Mouse (Mus musculus): ENCODE results near the gene Camta2.

The Camta2 gene

GRCm38 (mm10) chr11:70664741-70665140 lies 23.2 kb downstream of the Camta2 start:
- DNase-seq (ENCODE audit: low spot score in 2 of 2), result no peak

- DNase-seq (ENCODE audit: low spot score in 2 of 2), result no peak
These were observed 23.9 kb downstream of the Camta2 start for GRCm38 (mm10) chr11:70663957-70664356.

- DNase-seq (ENCODE audit: low spot score in 2 of 2), result no peak
These were observed 24.8 kb downstream of the Camta2 start for GRCm38 (mm10) chr11:70663101-70663500.

DNA sequence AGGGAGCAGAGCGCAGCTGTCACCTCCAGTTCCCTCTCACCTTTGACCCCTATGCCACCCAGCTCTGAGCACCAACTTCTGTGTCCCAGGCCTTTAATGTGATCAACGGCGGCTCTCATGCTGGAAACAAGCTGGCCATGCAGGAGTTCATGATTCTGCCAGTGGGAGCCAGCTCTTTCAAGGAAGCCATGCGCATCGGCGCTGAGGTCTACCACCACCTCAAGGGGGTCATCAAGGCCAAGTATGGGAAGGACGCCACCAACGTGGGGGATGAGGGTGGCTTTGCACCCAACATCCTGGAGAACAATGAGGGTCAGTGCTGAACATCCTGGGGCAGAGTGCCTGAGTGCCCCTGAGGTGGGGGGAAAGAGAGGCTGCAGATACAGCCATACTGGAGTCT lies 27.3 kb downstream of the Camta2 start:
- no peak for DNase-seq (ENCODE audit: low spot score in 2 of 2)

GRCm38 (mm10) chr11:70658942-70659341 lies 29.0 kb downstream of the Camta2 start:
- DNase-seq (ENCODE audit: low spot score in 2 of 2), result no peak

- no peak for DNase-seq (ENCODE audit: low spot score in 2 of 2)
These were observed 29.4 kb downstream of the Camta2 start for GRCm38 (mm10) chr11:70658521-70658920.

DNA sequence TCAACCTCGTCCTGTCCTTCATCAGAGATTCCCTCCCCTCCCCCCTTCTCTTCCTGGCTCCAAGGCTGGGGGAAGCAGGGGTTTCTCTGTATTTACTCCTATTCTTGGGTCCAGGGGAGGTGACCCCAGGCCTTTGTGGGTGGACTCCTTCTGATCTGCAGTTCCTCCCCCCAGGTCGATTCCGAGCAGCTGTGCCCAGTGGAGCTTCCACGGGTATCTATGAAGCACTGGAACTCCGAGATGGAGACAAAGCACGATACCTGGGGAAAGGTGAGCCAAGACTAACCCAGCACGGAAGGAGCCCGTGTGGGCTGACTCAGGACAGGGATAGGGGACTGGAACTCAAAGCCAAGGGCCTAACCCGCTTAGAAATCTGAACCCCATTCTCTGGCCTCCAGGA lies 29.9 kb downstream of the Camta2 start:
- no peak for DNase-seq (ENCODE audit: low spot score in 2 of 2)

GRCm38 (mm10) chr11:70657573-70657972 lies 30.3 kb downstream of the Camta2 start:
- peak in 1 of 2 experiments; percentile 16 for DNase-seq (ENCODE audit: low spot score in 2 of 2)

GRCm38 (mm10) chr11:70656964-70657363 lies 30.9 kb downstream of the Camta2 start, which contains the start of gene Eno3:
Eno3 (plus strand) TSS chr11:70657202.
- DNase-seq (ENCODE audit: low spot score in 2 of 2), result peak in 1 of 2 experiments; percentile 18

DNA sequence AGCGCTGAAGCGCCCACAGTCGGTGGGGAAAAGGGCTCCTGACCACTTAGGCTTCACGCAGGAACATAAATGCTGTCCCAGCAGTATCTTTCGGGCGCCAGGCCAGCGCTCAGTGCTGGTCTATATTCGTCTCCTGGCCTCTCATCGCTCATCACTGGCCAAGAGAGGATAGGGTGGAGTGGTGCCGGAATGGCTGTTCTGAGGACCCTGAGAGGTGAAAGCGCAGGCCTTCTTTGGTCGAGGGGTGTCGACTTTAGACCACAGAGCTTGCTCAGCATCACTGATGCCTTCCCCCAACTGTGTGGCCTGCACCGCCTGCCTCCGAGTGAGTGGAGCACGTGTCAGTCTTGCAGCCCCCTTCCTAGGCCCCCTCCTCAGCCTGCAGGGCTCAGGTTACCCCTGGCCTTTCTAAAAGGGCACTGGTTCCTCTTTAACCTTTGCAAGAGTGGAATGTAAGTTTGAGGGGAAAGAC lies 31.4 kb downstream of the Camta2 start:
- peak in 1 of 2 experiments; percentile 64 for DNase-seq (ENCODE audit: low spot score in 2 of 2)

DNA sequence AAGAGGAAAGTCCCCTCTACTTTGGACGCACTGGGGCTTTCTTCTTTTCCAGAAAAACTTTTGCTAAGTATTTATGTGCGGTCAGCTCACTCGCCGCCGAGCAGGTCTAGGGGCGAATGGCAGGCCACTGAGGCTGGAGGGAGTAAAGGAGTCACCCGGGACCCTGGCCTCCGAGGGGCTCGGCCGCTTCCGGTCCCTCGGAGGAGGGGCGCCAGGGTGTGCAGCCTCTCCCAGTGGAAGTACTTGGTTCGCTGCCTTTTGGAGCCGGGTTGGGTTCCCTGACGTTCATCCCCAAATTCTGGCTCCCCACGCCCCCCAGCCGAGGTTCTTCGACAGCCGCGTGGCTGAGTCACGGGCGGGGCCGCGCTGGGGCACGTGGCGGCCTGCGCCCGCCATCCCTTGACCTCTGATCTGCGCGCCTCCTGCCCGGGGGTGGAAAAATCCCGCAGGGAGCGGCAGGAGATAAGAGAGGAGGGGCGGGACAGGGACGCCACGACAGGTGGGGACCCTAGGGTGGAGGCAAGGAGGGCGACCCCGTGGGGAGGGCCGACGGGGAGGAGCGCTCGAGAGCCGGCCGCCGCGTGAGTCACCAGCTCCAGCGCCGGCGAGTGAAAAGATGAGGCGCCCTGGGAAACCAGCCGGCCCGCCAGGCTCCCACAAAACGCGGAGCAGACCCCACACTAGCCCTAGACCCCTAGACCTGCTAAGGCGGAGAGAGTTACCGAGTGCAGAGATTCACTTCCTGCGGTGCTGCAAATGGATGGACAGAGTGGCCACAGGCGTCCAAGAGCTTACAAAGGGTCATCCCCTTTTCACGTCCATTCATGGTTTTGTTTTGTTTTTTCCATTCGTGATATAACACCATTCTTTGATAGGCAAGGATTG lies 32.1 kb downstream of the Camta2 start:
- peak; percentile 75 to 78 for DNase-seq (ENCODE audit: low spot score in 2 of 2)

DNA sequence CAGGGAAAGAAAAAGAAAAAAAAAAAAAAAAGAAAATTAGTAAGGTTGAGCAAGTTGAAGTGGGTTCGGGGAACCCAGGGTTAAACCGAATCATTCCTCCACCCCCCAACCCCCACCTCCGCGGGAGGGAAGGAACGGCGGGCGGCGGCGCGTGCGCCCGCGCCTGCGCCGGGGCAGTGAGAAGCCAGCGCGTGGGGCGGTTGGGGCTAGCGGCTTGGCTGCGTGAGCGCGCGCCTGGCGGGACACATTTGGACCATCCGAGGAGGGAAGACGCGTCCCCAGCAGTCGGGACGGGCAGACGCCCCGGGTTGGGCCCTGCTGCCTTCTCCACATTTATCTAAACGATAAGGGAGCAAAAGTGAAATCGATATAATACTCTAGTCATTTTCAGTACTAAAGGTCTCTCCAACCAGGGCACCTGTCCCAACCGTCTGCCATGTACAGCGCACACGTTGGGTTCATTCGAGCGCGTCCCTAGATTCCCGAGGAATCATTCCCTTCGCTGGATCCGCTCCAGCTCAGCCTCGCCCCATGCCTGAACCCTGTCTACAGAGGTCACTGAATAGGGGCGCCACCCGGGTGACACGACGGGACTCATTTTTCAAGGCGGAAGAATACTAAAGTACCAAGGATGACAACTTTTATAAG lies 32.9 kb downstream of the Camta2 start:
- DNase-seq (ENCODE audit: low spot score in 2 of 2), result peak; percentile 81 to 85

- peak; percentile 71 to 80 for DNase-seq (ENCODE audit: low spot score in 2 of 2)
These were observed 33.5 kb downstream of the Camta2 start, which contains the start of gene Pfn1 for GRCm38 (mm10) chr11:70654198-70654922. Pfn1 (minus strand) TSS chr11:70654644.

DNA sequence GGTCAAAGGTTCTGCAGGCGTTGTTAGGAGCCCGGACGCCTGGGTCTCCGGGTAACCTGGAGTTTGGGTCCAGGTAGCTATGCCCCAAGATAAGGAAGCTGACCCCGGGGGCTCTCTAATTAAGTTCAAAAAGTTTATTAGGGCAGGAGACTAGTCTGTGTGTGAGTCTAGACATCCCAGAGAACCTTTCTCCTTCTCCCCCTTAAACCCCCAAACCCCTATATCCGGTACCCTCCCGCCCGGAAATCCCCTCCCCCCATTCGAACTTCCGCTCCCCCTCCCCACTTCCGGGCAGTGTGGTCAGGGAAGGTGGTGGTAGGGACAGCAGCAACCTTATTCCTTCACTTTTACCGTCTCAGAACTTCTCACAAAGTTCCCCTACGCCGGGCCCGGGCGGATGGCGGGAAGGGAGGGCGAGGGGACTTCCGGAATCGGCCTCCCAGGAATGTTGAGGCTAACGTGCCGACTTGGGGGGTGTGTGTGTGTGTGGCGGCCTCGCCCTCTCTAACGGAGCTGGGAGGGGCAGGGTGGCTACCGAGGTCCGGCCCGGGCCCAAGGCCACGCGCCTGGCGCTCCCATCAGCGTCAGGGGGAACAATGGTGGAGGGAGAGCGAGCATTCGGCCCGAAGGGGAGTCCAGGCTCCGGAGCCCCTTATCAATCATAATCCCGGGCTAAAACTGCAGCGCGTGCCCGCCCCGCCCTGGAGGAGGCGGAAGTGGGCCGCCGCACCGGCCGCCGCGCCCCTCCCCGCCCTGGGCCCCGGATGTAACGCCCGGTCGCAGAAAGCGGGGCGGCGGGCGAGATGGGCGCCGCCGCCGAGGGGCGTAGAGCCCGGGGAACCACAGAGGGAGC lies 34.3 kb downstream of the Camta2 start:
- peak in 1 of 2 experiments; percentile 70 for DNase-seq (ENCODE audit: low spot score in 2 of 2)

DNA sequence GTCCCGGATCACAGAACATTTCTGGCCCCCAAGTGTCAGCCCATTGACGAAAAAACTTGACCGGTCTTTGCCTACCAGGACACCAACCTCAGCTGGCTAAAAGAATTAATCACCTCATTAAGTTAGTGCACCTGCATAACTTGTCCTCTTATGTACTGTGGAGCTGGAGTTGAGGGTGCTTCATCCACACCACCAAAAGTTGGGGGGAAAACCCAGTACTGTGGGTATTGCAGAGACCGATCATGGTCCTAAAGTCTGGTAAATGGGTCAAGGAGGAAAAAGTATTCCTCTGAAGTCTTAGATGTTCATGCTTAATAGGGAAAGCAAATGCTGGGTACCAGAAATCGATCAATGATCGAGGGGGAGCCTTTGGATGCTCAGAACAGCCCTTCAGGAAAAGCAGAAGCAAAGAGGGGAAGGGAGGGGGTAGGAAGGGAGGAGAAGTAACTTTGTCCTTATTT lies 35.0 kb downstream of the Camta2 start:
- no peak for DNase-seq (ENCODE audit: low spot score in 2 of 2)

DNA sequence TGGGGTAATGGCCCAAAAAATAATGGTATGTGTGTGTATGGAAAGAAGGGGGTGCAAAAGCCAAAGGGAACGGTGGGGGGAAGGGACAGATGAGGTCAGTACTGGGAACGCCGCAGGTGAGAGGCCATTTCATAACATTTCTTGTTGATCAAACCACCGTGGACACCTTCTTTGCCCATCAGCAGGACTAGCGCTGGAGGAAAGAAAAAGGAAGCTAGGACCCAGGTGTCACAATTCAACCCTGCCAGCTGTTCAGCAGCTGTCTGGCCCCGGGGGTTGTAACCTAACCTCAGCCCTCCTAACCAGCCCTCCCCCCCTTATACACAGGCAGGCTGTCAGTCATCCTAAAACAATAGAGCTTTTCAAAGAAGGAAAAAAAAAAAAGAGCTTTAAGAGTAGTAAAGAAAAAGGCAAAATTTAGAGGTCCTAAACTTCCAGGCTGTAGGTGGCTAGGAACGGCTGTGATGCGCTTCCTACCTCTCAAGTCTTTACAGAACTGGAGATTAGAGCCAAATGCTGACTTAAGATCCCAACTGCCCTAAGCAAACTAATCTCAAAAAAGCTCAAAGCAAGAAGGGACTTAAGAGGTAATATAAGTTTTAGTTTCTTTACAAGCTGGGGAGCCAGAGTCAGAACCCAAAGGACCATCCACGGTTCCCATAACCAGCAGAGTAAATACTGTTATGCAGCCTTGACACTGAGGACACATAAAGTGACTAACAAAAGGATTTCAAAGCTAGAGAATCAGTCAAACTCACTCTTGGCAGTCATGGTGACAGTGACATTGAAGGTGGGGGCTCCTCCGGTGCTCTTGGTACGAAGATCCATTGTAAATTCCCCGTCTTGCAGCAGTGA lies 35.6 kb downstream of the Camta2 start:
- peak in 1 of 2 experiments; percentile 17 for DNase-seq (ENCODE audit: low spot score in 2 of 2)

- DNase-seq (ENCODE audit: low spot score in 2 of 2), result no peak
These were observed 36.5 kb downstream of the Camta2 start for GRCm38 (mm10) chr11:70651391-70651790.

- DNase-seq (ENCODE audit: low spot score in 2 of 2), result no peak
These were observed 37.4 kb downstream of the Camta2 start for GRCm38 (mm10) chr11:70650322-70651175.

- DNase-seq (ENCODE audit: low spot score in 2 of 2), result no peak
These were observed 38.6 kb downstream of the Camta2 start for GRCm38 (mm10) chr11:70649185-70649734.

Data from urinary bladder, postnatal 4 days (tissue).